Mouse (Mus musculus) heart, postnatal 0 days (tissue): ENCODE data around the gene Kcnk10.

Experiments
- CTCF ChIP-seq: IDR thresholded peaks from 2 replicates; pipeline ENCODE4 v1.5.1; 2016; ENCODE audit warnings: antibody characterized with exemption, control low read depth, low read depth
- EP300 ChIP-seq: IDR thresholded peaks from 2 replicates; pipeline ENCODE4 v1.6.1; 2016; ENCODE audit warnings: antibody characterized with exemption, low read depth

DNA sequence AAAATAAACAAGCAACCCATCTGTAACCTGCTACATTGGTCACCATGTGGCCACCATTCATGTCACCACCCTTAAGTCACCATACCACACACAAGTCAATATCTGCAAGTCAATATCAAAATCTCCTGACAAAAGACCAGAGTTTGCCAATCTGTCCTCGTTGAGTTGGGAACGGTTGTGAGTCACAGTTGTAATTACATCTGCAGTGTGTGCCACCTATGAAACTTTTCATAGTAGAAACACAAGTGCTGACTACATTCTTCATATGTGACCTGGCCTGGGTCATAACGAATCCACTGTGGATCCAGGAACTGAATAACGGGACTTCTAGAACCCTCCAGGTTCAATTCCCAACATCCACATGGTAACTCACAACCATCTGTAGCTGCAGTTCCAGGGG lies 14.8 kb downstream of the Kcnk10 start:
- no peak for TF ChIP-seq CTCF
- TF ChIP-seq EP300: no peak
